Mouse (Mus musculus) adipocyte (in vitro differentiated cells): ENCODE measurements at regions not wholly inside any gene's neighbourhood (a gene's known extent, or its start where the extent isn't known, plus 50 kb on each side); places are given as distances from the start of the nearest gene placed in this dataset.

Source experiments
- DNase-seq: peaks from one replicate; pipeline ENCODE4 v3.0.0-alpha.2; 2016; ENCODE audit warnings: low spot score

DNA sequence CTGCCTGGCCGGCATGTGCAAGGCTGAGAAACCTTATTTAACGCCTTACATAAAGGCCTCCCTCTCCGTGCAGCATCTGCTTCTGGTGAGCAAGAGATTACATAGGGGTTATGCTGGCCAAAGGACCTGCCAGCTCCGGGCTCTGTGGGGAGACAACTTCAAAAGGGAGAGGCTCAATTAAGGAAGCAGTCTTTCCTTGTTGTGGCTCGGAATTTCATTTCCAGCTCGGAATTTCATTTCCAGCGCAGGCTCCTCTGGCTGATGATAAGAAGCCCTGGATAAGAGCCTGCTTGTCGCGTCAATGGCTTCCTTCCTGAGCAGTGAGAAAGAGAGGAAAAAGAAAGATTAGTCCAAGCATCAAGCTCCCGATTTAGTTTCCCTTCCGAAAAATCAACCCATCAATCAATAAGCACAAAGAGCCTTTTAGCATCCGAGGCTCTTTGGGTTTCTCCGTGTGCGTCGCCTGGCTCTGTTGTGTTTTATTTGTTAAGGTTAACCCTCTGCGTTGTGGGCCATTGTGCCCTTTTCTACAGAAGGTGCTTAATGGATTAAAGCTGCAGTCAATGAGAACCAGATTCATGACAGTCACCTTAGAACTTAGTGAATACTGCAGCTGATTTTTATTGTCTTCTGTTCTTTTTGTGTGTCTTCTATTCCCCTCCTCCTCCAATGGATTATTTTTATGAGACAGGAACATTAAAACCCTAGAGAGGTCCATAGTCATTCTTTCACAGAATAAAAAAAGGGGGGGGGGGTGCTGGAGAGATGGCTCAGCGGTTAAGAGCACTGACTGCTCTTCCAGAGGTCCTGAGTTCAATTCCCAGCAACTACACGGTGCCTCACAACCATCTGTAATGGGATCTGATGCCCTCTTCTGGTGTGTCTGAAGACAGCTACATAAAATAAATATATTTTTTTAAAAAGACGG, 218.3 kb downstream of the Myo1b start:
- no peak for DNase-seq

GRCm38 (mm10) chr1:51696471-51696870, 218.2 kb upstream of the Nabp1 start:
- no peak for DNase-seq

GRCm38 (mm10) chr1:51690878-51691277, 212.7 kb upstream of the Nabp1 start:
- DNase-seq: no peak

- DNase-seq: peak; percentile 78
Observed at GRCm38 (mm10) chr1:51689461-51690223, 211.4 kb upstream of the Nabp1 start.

- no peak for DNase-seq
Observed at GRCm38 (mm10) chr1:51688946-51689345, 210.7 kb upstream of the Nabp1 start.

- no peak for DNase-seq
Observed at GRCm38 (mm10) chr1:51688224-51688545, 210.0 kb upstream of the Nabp1 start.

DNA sequence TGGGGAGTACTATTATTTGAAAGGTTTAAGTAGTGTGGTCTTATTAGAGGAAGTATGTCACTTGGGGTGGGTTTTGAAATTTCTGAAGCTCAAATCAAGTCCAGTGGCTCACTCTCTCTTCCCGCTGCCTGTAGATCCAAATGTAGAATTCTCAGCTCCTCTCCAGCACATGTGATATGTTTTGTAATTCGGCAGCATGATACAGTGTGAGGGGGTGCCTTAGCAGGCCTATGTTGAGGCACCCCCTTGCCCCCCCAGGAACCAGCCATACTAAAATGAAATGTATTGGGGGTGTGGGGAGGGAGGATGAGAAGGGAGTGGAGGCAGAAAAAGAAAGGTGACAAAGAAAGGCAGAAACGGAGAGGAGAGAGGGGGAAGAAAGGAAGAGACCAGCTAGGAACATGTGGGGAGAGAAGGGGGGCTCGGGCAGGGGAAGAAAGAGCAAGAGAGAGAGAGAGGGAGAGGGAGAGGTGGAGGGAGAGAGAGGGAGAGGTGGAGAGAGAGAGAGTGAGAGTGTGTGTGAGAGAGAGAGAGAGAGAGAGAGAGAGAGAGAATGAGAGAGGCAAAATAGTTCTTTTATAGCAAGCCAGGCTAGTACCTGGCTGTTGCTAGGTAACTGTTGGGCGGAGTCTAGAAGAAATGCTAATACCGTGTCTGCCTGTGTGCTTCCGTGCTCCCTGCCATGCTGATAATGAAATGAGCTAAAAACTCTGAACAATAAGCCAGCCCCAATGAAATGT, 209.4 kb upstream of the Nabp1 start:
- DNase-seq: no peak

- no peak for DNase-seq
Observed at GRCm38 (mm10) chr1:51686759-51687158, 208.5 kb upstream of the Nabp1 start.

- no peak for DNase-seq
Observed at GRCm38 (mm10) chr1:51682273-51682672, 204.0 kb upstream of the Nabp1 start.

- no peak for DNase-seq
Observed at GRCm38 (mm10) chr1:51681872-51682271, 203.6 kb upstream of the Nabp1 start.

DNA sequence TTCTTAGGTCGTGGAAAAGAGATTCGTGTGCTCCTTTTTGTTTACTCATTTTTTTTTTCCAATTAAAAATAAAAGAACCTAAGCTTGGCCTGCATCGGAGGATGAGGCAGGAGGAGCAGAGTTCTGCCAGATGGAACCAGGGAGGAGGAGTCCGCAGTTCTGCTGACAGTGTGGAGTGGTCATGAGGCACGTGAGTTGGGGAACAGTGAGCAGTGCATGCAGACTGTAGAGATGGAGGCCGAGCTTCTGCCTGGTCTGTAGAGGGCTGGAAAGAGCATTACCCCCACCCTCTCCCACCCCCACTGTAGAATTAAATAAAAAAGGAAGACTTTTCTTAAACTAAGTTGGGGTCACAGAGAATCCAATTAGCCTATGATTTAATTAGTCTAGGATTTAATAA, 202.5 kb upstream of the Nabp1 start:
- no peak for DNase-seq

DNA sequence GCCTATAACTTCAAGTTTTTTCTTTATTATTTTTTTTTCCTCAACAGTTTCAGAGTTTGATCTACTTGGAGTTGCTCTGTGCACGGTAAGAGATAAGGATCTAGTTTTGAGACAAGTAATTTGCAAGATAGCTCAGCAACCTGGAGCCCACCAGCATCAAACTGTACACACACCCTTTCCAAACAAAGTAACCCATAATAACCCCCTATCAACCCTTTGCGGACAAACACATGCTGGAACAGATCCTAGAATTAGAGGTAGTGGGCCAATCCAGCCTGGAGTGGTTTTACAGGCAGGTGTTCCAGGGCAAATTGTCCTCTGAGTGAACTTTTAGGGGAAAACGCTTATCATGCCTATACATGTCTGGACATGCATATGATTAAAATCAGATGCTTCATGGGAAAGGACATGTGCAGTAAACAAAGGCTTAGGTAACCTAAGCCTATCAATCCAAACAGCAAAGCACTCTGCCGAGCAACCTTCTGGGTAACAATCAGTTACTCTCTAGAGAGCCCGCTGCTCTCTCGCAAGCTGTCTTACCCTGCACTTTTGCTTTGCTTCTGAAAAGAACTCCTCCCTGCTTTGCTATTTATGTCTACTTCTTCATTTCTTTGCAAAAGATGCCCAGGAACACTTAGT, 200.2 kb upstream of the Nabp1 start:
- DNase-seq: no peak

DNA sequence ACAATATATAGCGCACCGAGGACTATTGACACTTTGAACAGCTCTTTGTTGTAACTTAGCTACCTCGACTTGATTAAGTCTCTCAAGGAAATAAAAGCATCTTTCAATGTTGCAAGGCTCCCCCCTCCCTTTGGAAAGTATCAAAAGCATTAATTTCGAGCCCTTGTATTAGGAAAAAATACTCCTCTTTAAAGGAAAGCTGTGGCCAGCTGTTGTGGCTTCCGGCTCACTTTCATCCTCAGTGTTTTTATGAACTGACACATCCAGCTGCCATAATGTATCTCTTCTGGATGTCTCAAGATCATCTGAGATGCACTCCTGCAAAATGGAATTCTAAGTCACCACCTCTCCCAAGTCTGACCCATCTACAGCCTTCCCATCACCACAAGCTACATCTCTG, 199.6 kb upstream of the Nabp1 start:
- DNase-seq: no peak

- DNase-seq: no peak
Observed at GRCm38 (mm10) chr1:51671691-51672090, 193.5 kb upstream of the Nabp1 start.

DNA sequence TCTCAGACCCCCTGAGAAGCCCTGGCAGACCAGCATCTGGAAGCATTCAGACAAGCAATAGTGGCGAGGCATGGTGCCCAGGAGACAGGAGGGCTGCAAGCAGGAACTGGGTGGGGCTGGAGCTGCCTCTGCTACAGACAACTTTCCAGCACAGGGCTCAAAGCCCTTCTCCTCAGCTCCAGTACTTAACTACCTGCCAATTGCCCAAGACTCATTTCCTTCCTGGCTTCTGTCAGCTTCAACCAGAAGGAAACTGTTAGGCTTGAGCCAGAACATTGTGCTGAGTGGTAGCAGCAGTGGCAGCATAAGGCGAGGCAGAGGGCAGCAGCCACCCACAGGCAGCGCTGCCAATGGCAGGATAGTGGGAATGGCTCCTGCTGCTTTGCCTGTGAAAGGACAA, 193.1 kb upstream of the Nabp1 start:
- peak; percentile 62 for DNase-seq

DNA sequence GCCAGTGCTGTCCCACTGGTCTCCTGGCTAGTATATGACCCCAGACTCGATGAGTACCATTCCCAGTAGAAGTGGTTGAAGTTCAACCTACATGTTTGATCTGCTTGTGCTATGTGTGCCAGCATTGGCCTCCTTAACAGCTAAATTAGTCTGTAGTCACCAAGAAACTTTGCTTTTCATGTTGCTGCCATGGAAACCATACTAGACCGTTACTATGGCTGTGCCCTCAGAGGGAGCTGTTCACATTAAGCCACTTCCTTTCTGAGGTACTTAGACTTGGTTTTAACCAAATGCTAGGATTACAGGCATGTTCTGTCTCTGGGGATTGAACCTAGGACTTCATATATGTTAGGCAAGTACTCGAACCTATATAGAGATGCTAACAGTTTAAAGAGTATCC, 191.8 kb upstream of the Nabp1 start:
- DNase-seq: no peak

DNA sequence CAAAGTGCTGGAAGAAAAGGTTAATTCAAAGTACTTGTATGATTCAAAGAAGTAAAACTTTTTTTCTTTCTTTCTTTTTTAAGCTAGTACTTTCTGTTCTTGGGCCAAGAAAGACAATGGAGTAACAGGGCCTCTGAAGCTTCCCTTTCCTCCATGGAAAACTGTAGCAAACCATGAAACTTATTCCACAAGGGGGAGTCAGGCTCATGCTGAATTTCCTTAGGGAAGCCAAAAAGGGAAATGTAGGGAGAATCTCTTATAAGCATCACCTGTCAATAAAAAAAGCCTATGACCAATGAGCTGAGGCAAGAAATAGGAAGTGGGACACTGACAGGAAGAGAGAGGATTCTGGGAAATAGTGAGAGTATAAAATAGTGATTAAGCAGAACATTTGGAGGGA, 190.7 kb upstream of the Nabp1 start:
- peak; percentile 76 for DNase-seq

DNA sequence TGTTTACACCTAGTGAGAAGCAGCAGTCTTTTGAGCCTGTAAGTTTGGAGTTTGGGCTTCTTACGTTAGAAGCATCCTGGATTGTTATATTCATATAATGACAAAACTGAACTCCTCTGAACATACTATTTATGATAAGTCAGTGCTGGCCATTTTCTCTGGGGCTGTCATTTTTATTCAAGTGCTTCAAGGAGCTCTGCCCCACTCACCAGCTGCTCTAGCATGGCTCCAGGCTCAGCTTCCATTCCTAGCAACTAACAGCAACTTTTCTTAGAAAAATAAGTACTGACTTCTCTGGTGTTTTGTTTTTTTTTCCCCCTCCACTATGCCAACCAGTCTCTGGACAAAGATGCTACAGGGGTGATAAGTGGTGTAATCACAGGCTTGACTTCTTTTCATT, 182.3 kb upstream of the Nabp1 start:
- DNase-seq: no peak

- no peak for DNase-seq
Observed at GRCm38 (mm10) chr1:51657203-51657602, 179.0 kb upstream of the Nabp1 start.

DNA sequence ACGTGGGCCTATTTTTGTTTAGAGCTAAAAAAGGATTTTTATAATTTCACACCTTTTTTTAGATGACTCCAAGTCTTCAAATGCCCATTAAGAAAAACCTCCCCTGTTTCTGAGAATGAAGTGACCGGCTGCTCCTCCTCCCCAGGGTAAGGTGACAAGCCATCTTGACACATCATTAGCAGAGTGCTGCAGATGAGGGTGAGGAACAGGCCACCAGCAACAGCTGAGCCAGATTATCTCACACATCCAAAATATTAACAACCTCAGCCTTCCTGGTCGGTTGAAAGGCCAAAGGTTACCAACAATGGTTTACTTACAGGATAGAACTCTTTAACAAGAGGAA, 172.4 kb upstream of the Nabp1 start:
- no peak for DNase-seq

DNA sequence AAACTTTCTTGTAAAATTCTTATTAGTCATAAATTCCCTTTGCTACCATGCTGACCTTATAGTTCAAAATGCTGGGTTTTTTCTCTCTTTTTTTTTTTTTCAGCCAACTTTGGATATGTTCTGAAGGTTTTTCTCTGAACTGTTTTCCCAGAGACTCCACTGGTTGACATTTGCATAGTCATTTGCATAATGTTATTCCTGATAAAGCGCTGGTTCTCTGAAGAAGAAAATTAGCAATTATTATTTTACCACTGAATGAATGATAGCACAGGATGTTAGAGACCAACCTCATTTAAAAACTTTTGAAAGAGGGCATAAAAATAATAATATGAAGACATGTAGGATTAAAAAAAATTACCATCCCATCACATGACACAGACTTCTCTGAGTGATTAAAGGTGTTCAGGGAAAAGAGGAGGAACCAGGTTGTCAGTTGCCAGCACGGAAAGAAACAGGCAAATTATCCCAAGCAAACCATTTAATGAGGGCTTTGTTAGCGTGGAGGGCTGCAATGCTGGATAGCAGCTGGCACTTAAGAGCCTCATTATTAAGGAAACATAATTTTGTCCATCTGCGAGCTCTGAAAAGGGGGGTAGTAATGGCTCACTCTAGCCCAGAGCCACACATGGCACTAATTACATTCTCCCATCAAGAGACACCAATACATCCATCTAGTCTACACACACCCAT, 171.9 kb upstream of the Nabp1 start:
- no peak for DNase-seq

GRCm38 (mm10) chr1:51647955-51648354, 169.7 kb upstream of the Nabp1 start:
- peak; percentile 92 for DNase-seq
